Mouse (Mus musculus): Measurements from ENCODE around the gene Rbm47.

DNA sequence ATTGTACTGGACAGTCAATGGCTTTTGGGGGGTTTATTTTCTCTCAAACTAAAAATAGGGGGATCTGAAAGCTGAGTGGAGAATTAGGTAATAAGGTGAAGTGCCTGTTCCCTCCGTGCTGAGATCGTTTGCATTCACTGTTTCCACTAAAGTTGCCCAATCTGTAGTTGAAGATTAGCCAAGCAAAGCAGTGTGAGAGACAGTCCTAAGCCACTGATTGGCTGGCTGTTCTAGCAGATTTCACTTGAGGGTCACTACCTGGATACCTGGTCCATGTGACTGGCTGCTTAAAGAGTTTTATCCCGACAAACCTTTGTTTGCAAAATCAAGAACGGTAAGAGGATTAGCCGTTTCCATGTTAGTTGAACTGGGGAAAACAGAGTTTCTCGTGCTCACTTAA lies 58.7 kb downstream of the Rbm47 start:
- TF ChIP-seq POLR2A (IDR thresholded peaks at IDR 0.05; ENCODE audit: control insufficient read depth, low read depth, low read length), result no peak
- TF ChIP-seq CTCF (IDR thresholded peaks at IDR 0.05; ENCODE audit: control insufficient read depth, insufficient read depth, insufficient replicate concordance, low read depth, low read length), result no peak
